Mouse (Mus musculus): ENCODE measurements at regions not wholly inside any gene's neighbourhood (a gene's known extent, or its start where the extent isn't known, plus 50 kb on each side); places are given as distances from the start of the nearest gene placed in this dataset.

DNA sequence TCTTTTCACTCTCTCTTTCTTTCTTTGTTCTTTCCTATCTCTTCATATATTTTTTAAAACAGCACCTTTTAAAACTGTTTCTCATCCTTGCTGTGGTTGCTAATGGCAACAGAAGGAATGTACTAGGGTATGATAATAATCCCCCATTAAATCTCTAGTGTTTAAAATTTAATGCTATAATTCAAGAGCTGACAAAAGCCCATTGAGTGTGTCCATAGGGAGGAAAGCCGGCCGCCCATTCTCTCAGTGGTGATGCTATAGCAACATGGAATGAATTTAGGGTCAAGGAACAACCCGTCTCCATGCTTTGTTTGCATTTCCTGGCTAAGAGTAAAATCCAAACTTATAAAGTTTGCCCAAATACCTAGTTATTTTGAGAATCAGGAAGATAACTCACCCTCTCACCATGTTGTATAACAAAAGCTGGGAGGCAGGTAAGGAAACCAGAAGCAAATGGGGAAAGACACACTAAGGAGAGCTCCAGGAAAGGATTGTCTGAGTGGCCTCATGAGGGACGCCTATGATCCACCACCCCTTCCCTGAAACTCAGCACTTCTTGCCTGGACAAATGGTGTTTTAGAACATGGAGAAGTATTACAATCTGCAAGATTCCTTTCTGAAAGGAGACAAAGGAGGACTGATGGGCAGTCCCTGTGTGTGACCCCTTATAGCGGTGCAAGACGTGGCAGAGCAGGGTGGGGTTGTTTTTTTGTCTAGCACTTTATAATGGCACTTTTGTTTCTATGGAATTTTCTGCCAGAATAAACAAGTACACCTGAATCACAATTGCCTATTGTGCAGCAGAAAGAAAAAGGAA lies 184.3 kb downstream of the Moxd1 start:
- TF ChIP-seq POLR2A (IDR thresholded peaks at IDR 0.05; ENCODE audit: control insufficient read depth, extremely low read depth, insufficient read depth, low read length, poor library complexity) (no peak), CTCF (IDR thresholded peaks at IDR 0.05; ENCODE audit: borderline replicate concordance, control insufficient read depth, extremely low read depth, insufficient read depth, low read length, poor library complexity) (no peak)
